Mouse (Mus musculus): ENCODE measurements around the gene Olfr763. TPM values are rescaled to one million over a fixed set of nuclear protein-coding genes. Genes with fewer than 3 reads are reported as not detected.
"Not testable (repeated sequence)": the region's sequence is repeated elsewhere in the genome, so short reads cannot be mapped to it uniquely, and the experiment has no call there.

Olfr763 gene
- polyA plus RNA-seq, 1 experiment from 2014 or later = not detected

DNA sequence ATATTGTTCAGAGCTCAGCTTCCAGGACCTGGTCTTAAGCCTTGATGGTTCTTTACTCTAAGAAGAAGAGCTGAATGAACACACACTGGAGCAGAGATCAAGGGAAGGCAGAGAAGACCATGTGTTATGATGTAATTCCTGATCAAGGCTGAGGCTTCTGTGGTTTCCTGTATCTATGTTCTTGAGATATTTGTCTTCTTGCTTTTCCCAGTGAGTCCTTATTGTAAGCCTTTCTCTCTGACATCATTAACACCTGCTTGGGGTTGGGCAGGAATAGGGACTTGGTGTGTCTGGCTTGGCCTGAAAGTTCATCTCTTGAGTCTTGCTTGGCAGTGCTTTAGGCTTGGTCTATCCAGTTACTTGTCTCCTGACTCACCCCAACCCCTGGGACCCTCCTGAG, 19.6 kb upstream of the Olfr763 start:
- no peaks in the 10 kb centered on the region for H3K9me3 ChIP-seq
- no peak overlapping the region for H3K27ac ChIP-seq
- no peak overlapping the region for H3K4me3 ChIP-seq
- H3K27me3 ChIP-seq = no peaks in the 10 kb centered on the region
- no peak overlapping the region for H3K4me2 ChIP-seq
- ATAC-seq (ENCODE audit: insufficient number of reproducible peaks, insufficient read depth, low FRiP score, low TSS enrichment, low read depth) = no peak
- no peak overlapping the region for H3K9ac ChIP-seq
- H3K36me3 ChIP-seq = no peaks in the 10 kb centered on the region
- H3K4me1 ChIP-seq = no peaks in the 10 kb centered on the region

DNA sequence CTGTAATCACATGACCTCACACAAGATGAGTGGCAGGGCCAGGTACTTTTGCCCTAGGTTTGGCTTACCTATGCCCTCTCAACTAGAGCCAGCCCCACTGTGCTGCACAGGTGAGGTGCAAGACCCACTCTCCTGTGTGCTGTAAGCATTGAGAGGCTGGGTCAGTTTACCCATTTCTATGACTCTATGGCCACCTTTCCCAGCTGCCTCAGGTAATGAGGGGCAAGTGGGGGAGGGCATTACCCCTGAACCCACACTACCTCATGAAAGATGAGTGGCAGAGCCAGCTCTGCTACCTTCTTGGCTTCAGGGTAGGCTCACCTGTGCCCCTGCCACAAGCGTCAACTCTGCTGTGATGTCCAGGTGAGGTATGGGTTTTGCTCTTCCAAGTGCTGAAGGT, 14.8 kb upstream of the Olfr763 start:
- ATAC-seq (ENCODE audit: insufficient number of reproducible peaks, insufficient read depth, low FRiP score, low TSS enrichment, low read depth) = 0 out of 2 replicates have a peak, but pooled peaks have one; percentile 15
- Histone ChIP-seq H3K9ac (no peak overlapping the region), H3K9me3 (no peaks in the 10 kb centered on the region), H3K4me1 (no peaks in the 10 kb centered on the region), H3K27me3 (no peaks in the 10 kb centered on the region), H3K27ac (no peak overlapping the region), H3K36me3 (no peaks in the 10 kb centered on the region), H3K4me3 (no peak overlapping the region), H3K4me2 (no peak overlapping the region)
- WGBS = 97% methylated on average over 1 of the region's 1 CpGs

DNA sequence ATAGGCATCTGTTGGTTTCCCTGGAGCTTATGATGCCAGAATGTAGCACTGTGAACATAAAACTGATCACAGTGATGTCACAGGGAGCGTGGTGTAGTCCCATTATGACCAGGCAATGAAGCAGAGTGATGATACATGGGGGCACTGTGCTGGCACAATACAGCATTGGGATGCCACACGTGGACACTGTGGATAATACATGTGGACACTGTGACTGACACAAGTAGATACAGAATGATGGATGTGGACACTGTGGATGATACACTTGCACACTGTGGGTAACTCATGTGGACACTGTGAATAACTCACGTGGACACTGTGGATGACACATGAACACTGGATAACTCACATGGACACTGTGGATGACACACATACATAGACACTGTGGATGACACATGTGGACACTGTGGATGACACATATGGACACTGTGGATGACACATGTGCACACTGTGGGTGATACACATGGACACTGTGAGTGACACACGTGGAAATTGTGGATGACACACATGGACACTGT, 14.0 kb upstream of the Olfr763 start:
- Histone ChIP-seq H3K4me2 (no peak overlapping the region), H3K4me1 (no peaks in the 10 kb centered on the region), H3K9ac (no peak overlapping the region), H3K4me3 (no peak overlapping the region), H3K36me3 (no peaks in the 10 kb centered on the region), H3K27ac (no peak overlapping the region), H3K9me3 (no peaks in the 10 kb centered on the region), H3K27me3 (no peaks in the 10 kb centered on the region)
- ATAC-seq (ENCODE audit: insufficient number of reproducible peaks, insufficient read depth, low FRiP score, low TSS enrichment, low read depth) = peak; percentile 43; the same call in 1 of the 2 replicates
- WGBS = 72% methylated on average over 4 of the region's 4 CpGs

DNA sequence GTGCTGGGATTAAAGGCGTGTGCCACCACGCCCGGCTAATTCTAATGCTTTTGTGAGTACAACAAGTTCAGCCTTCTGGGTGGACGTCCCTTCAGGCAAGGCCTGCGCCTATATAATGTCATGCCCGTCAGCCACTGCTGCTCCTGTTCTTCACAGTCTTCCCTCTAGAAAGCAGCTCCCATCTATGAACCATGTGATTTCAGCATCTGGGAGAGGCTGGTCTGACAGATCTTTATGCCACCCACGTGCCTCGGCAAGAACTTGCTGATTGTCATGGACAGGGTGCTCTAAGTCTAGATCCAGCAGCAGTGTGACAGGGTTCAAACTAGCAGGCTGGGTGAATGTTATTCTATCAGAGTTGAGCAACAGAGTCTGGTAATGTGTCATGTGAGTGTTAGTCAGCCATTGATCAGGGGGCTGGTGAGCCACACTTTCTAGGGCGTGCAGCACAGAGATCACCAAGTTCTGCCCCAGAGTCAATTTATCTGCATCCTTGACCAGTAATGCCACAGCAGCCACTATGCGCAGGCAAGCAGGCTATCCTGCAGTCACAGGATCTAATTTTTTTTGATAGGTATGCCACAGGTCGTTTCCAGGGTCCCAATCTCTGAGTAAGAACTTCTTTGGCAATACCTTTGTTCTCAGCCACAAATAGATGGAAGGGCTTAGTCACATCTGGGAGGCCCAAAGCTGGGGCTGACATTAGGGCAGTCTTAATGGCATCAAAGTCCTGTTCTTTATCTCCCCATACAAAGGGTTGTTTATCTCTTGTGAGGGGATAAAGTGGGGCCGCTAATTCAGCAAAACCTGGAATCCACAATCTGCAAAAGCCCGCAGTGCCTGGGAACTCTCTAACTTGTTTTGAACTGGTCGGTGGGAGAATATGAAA, 6.3 kb upstream of the Olfr763 start:
- H3K4me3 ChIP-seq = no peak overlapping the region
- no peaks in the 10 kb centered on the region for H3K27me3 ChIP-seq
- ATAC-seq (ENCODE audit: insufficient number of reproducible peaks, insufficient read depth, low FRiP score, low TSS enrichment, low read depth) = no peak
- H3K9ac ChIP-seq = no peak overlapping the region
- H3K4me1 ChIP-seq = no peaks in the 10 kb centered on the region
- 0 out of 2 replicates have a peak, but pooled peaks cover 2% of the 10 kb centered on the region for H3K9me3 ChIP-seq
- 77% methylated on average over 14 of the region's 14 CpGs for WGBS
- no peak overlapping the region for H3K4me2 ChIP-seq
- no peaks in the 10 kb centered on the region for H3K36me3 ChIP-seq
- no peak overlapping the region for H3K27ac ChIP-seq

DNA sequence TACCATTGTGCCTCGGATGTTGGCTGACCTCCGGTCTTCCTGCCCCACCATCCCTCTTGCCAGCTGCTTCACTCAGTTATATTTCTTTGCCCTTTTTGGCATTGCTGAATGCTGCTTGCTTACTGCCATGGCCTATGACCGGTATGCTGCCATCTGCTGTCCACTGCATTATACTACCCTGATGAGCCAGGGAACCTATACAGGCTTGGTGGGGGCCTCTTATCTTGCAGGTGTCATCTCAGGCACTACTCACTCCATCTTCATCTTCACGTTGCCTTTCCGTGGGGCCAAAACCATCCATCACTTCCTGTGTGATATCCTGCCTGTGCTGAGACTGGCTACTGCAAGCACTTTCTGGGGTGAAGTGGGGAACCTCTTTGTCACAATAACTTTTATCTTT, 920 bp downstream of the Olfr763 start:
- ATAC-seq (ENCODE audit: insufficient number of reproducible peaks, insufficient read depth, low FRiP score, low TSS enrichment, low read depth); H3K4me3 ChIP-seq; H3K27me3 ChIP-seq; H3K4me1 ChIP-seq; H3K36me3 ChIP-seq; H3K27ac ChIP-seq; H3K4me2 ChIP-seq; H3K9me3 ChIP-seq; H3K9ac ChIP-seq: not testable (repeated sequence)
- 83% methylated on average over 2 of the region's 5 CpGs for WGBS

DNA sequence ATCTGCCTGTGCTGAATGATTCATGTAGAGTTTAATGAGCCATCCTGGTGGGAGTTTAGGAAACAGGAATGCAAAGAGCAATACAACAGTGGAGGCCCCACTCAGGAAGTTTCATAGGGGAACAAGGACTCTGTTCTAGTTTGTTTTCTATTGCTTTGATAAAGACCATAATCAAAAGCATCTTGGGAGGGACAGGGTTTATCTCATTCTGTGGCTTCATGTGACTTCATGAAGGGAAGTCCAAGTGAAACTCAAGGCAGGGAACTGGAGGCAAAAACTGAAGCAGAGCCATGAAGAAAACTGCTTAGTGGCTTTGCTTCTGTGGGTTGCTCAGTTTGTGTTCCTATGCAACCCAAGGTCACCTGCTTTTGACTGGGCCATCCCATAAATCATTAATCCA, 3.9 kb downstream of the Olfr763 start:
- no peaks in the 10 kb centered on the region for H3K27me3 ChIP-seq
- no peaks in the 10 kb centered on the region for H3K9me3 ChIP-seq
- no peak overlapping the region for H3K4me2 ChIP-seq
- H3K4me3 ChIP-seq = no peak overlapping the region
- no peaks in the 10 kb centered on the region for H3K36me3 ChIP-seq
- ATAC-seq (ENCODE audit: insufficient number of reproducible peaks, insufficient read depth, low FRiP score, low TSS enrichment, low read depth) = no peak
- no peaks in the 10 kb centered on the region for H3K4me1 ChIP-seq
- no peak overlapping the region for H3K27ac ChIP-seq
- no peak overlapping the region for H3K9ac ChIP-seq

DNA sequence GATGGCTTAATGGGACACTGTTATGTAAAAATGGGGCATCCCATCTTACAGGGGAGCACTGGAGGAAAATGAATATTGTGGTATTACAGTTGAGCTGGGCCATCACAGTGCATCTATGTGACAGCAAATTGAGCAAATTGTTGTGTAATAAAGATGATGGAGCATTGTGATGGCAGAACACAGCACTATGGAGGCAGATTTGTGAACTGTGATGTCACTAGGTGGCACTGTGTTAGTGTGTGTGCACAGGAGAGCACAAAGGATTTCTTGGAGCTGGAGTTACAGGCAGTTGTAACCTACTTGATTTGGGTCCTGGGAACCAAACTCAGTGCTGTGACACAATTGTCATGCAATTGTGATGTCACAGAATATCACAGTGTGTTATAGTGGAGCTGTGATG, 12.7 kb downstream of the Olfr763 start:
- no peak overlapping the region for H3K27ac ChIP-seq
- no peaks in the 10 kb centered on the region for H3K9me3 ChIP-seq
- no peak for ATAC-seq (ENCODE audit: insufficient number of reproducible peaks, insufficient read depth, low FRiP score, low TSS enrichment, low read depth)
- no peaks in the 10 kb centered on the region for H3K27me3 ChIP-seq
- H3K4me3 ChIP-seq = no peak overlapping the region
- no peaks in the 10 kb centered on the region for H3K4me1 ChIP-seq
- H3K36me3 ChIP-seq = no peaks in the 10 kb centered on the region
- no peak overlapping the region for H3K9ac ChIP-seq
- H3K4me2 ChIP-seq = no peak overlapping the region

DNA sequence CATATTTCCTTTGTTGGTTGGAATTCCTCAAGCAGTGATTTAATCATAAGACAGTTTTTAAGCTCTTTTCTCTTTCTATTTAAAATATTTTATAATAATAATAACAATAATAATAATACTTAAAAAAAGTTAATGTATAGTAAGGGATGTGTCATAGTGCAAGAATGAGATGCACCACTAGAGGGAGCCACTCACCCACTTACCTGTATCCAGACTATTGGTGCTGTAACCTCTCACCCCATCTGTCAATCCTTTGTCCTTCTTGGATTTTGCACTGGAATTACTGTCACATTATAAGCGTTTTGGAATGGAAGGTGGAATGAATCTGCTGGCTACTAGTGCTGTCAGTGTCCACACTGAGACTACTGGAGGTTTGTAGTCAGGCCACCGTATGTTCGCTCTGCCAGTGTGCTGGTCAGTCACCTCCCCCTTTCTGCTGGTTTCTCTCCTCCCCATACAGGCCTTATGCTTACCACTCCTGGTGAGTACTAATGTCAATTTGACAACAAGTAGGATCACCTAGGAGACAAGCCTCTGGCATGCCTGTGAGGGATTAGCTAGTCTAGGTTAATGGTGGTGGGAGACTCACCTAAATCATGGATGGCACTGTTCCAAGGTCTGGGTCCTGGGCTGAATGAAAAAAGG, 15.5 kb downstream of the Olfr763 start:
- no peaks in the 10 kb centered on the region for H3K36me3 ChIP-seq
- no peaks in the 10 kb centered on the region for H3K9me3 ChIP-seq
- no peaks in the 10 kb centered on the region for H3K27me3 ChIP-seq
- 64% methylated on average over 3 of the region's 3 CpGs for WGBS
- 0 out of 2 replicates have a peak, but pooled peaks have one; percentile 15 for ATAC-seq (ENCODE audit: insufficient number of reproducible peaks, insufficient read depth, low FRiP score, low TSS enrichment, low read depth)
- H3K27ac ChIP-seq = no peak overlapping the region
- no peak overlapping the region for H3K4me2 ChIP-seq
- no peak overlapping the region for H3K4me3 ChIP-seq
- no peak overlapping the region for H3K9ac ChIP-seq
- no peaks in the 10 kb centered on the region for H3K4me1 ChIP-seq

DNA sequence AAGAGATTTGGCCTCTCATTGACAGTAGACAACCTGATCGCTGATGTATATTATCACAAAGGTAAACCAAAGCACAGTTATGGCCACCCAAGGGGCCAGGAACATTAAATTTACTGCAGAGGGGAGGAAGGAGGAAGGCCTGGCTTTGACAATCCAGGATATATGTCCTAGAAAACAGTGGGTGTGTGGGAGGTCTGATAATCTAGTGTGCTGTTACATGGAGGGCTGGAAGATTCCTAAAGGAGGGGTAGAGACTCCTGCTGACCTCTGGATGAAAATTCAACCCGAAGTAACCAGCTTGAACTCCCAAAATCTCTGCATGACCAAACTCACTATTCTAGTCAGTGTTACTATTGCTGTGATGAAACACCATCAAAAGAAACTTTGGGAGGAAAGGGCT, 17.8 kb downstream of the Olfr763 start:
- H3K9ac ChIP-seq = no peak overlapping the region
- H3K4me2 ChIP-seq = no peak overlapping the region
- no peak overlapping the region for H3K4me3 ChIP-seq
- no peak for ATAC-seq (ENCODE audit: insufficient number of reproducible peaks, insufficient read depth, low FRiP score, low TSS enrichment, low read depth)
- H3K36me3 ChIP-seq = no peaks in the 10 kb centered on the region
- no peaks in the 10 kb centered on the region for H3K4me1 ChIP-seq
- no peak overlapping the region for H3K27ac ChIP-seq
- 83% methylated on average over 2 of the region's 2 CpGs for WGBS
- H3K27me3 ChIP-seq = no peaks in the 10 kb centered on the region
- H3K9me3 ChIP-seq = no peaks in the 10 kb centered on the region

DNA sequence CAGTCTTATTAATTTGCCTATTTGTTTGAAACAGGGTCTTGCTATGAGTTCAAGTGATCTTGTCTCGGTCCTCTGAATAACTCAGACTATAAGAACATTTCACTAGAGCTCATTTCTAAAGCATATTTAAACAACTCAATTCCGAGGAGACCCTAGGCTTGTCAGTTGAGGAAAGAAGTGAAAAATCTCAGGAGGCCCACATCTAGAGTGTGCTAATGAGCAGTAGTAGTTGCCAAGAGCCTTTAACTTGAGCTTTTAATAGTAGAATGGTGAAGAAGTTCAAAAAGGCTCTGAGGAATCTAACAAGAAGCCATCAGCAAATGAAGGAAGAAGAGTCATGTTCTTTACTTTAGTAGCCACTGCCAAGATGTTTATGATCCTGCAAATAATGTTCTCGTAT, 29.2 kb downstream of the Olfr763 start, which contains the start of gene Olfr764-ps1:
Gene Olfr764-ps1 (minus strand): TSS at position 101 of the 400 bp plus-strand sequence.
- no peaks in the 10 kb centered on the region for H3K27me3 ChIP-seq
- H3K9ac ChIP-seq = no peak within 1 kb of the TSS
- no peak within 1 kb of the TSS for H3K4me2 ChIP-seq
- WGBS = 79% methylated on average over 3 of the region's 3 CpGs
- H3K9me3 ChIP-seq = no peaks in the 10 kb centered on the region
- no peak within 1 kb of the TSS for H3K4me3 ChIP-seq
- H3K36me3 ChIP-seq = no peaks in the 10 kb centered on the region
- no peaks in the 10 kb centered on the region for H3K4me1 ChIP-seq
- no peak for ATAC-seq (ENCODE audit: insufficient number of reproducible peaks, insufficient read depth, low FRiP score, low TSS enrichment, low read depth)
- no peak within 1 kb of the TSS for H3K27ac ChIP-seq

DNA sequence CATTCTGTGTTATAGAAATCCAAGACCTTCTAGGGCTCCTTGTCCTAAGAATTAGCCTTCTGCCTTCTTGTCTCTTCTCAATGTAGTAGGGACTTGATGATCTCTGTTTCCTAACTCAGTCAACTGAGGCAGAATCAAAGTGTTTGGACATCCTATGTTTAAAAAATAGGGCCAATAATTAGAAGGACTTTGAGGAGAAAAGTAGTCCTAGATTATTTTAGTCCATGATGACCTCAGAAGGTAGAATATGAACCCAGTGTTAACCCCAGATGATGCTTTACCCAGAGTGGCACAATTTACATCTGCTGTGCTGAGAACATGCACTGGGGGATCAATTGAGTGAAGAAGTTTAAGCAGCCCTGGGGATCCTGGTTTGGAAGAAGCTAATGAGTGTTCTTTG, 39.3 kb downstream of the Olfr763 start, which contains the start of gene Olfr765:
Gene Olfr765 (minus strand): TSS at position 101 of the 400 bp plus-strand sequence.
- not testable (repeated sequence) for H3K4me2 ChIP-seq; H3K27me3 ChIP-seq; ATAC-seq (ENCODE audit: insufficient number of reproducible peaks, insufficient read depth, low FRiP score, low TSS enrichment, low read depth); H3K9ac ChIP-seq; H3K36me3 ChIP-seq; H3K4me1 ChIP-seq; H3K27ac ChIP-seq; H3K4me3 ChIP-seq; H3K9me3 ChIP-seq
